Mouse (Mus musculus): Measurements from ENCODE around the gene Sytl3. TPM values are rescaled to one million over a fixed set of nuclear protein-coding genes. Genes with fewer than 3 reads are reported as not detected.

Gene Sytl3
- polyA plus RNA-seq, 1 experiment from 2014 or later, result 0.30 TPM

DNA sequence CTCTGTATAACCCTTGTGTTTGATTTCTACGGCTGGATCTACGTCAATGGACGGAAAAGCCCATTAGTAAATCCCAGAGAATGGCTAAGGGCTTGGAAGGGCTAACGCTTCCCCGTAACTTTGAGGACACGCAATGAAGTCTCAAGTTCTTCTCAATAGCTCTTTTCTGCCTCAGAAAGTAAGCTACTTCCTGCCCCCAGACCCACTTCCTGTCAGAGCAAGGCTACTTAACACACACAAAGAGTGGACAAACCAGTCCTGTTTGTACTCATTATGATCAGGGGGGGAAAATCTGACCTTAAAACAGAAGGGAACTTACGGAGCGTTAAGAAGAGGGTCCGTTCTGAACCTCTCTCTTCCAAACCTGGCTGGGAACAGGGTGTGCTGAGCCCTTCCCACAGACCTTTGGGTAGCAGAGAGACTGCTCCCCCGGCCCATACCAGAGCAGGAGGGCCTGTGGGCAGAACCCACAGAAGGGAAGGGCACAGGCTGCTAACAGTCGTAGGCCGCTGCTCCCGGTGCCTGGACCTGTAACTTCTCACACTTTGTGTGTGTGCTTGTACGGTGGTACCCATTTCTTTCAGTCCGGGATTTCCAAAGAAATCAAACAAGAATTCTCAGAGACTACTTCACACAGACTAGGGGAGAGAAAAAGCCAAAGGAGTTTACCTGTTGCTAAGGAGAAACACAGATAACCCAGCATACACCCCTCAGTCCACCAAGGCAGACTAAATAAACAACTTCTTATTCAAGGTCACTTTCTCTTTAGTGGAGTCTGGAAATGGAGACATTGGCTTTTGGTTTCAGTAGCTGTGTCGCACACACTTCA, 113.0 kb downstream of the Sytl3 start:
- Histone ChIP-seq H3K4me2 (ENCODE audit: low read length) (no peak overlapping the region), H3K36me3 (ENCODE audit: control insufficient read depth, insufficient read depth, low read length) (peaks cover 4% of the 10 kb centered on the region; the same call in 1 of the 2 replicates), H3K9me3 (ENCODE audit: control insufficient read depth, low read length) (no peaks in the 10 kb centered on the region), H3K9ac (ENCODE audit: low read length) (no peak overlapping the region), H3K27ac (replicated peaks in 1 of 2; ENCODE audit: control insufficient read depth in 1 of 2, insufficient read depth in 1 of 2, low read depth in 2 of 2, low read length in 2 of 2) (peak overlapping the region; percentile 25 to 27), H3K4me1 (ENCODE audit: control insufficient read depth in 2 of 2, insufficient read depth in 2 of 2, low read length in 2 of 2) (peaks cover 40 to 82% of the 10 kb centered on the region in 2 experiments), H3K27me3 (ENCODE audit: control insufficient read depth, insufficient read depth, low read length) (no peaks in the 10 kb centered on the region), H3K4me3 (ENCODE audit: control insufficient read depth in 1 of 2, insufficient read depth in 1 of 2, low read depth in 1 of 2, low read length in 2 of 2) (no peak overlapping the region)
- ATAC-seq (ENCODE audit: insufficient number of reproducible peaks, insufficient read depth, low FRiP score, low read depth), result no peak
- WGBS, result 81% methylated on average over 16 of the region's 16 CpGs

DNA sequence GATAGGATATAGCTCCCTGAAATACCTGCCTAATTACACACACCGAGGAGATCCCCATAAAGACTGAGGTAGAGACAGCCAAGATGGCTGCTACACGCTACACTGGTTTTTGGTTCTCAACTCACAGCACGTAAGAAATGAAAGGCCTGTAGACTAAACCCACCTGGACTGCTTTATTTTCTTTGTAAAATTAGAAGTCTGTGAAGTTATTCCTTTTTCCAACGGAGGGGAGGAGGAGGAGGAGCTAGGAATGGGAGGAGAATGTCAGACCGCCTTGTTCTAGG, 113.5 kb downstream of the Sytl3 start:
- no peak overlapping the region for H3K9ac ChIP-seq (ENCODE audit: low read length)
- H3K4me3 ChIP-seq (ENCODE audit: control insufficient read depth in 1 of 2, insufficient read depth in 1 of 2, low read depth in 1 of 2, low read length in 2 of 2), result no peak overlapping the region
- H3K4me1 ChIP-seq (ENCODE audit: control insufficient read depth in 2 of 2, insufficient read depth in 2 of 2, low read length in 2 of 2), result peaks cover 40 to 82% of the 10 kb centered on the region in 2 experiments
- ATAC-seq (ENCODE audit: insufficient number of reproducible peaks, insufficient read depth, low FRiP score, low read depth), result no peak
- 73% methylated on average over 5 of the region's 5 CpGs for WGBS
- no peaks in the 10 kb centered on the region for H3K9me3 ChIP-seq (ENCODE audit: control insufficient read depth, low read length)
- H3K27me3 ChIP-seq (ENCODE audit: control insufficient read depth, insufficient read depth, low read length), result no peaks in the 10 kb centered on the region
- peaks cover 4% of the 10 kb centered on the region; the same call in 1 of the 2 replicates for H3K36me3 ChIP-seq (ENCODE audit: control insufficient read depth, insufficient read depth, low read length)
- no peak overlapping the region for H3K4me2 ChIP-seq (ENCODE audit: low read length)
- peak overlapping the region in 1 of 2 experiments; percentile 25; a peak in 2 of 4 replicates for H3K27ac ChIP-seq (replicated peaks in 1 of 2; ENCODE audit: control insufficient read depth in 1 of 2, insufficient read depth in 1 of 2, low read depth in 2 of 2, low read length in 2 of 2)

DNA sequence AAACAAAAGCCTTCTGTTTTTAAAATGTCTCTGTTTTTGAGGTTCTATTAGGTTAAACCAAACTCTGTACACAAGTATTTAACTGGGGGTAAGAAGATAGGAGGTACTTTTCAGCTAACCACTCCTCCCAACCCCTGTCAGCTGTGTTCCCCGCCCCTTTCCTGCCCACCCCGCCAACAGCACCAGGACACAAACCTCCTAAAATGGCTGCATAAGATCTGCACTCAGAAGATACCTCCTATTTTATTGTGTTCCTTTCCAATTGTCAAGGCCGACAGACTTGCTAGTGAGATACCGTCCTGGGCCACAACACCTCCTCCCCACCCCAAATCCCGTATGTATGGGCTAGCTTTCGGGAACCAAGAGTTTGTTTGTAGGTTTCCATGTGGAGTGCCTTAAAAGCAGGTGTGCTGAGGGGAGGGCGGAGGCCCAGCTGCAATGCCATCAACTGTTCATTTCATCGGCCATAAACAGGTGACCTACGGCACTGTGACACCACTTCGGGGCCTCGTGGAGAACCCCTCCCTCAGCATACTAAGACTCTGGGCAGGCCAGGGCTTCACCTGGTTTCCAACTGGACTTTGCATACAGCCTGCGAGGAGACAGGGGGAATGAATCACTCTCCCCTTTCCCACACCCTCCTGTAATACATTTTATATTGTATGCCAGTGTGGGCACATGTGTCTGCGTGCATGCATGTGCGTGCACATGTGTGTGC, 114.5 kb downstream of the Sytl3 start:
- no peaks in the 10 kb centered on the region for H3K27me3 ChIP-seq (ENCODE audit: control insufficient read depth, insufficient read depth, low read length)
- ATAC-seq (ENCODE audit: insufficient number of reproducible peaks, insufficient read depth, low FRiP score, low read depth), result no peak
- H3K9ac ChIP-seq (ENCODE audit: low read length), result peak overlapping the region; percentile 46; the same call in 1 of the 2 replicates
- H3K36me3 ChIP-seq (ENCODE audit: control insufficient read depth, insufficient read depth, low read length), result peaks cover 4% of the 10 kb centered on the region; the same call in 1 of the 2 replicates
- no peak overlapping the region for H3K4me3 ChIP-seq (ENCODE audit: control insufficient read depth in 1 of 2, insufficient read depth in 1 of 2, low read depth in 1 of 2, low read length in 2 of 2)
- H3K27ac ChIP-seq (replicated peaks in 1 of 2; ENCODE audit: control insufficient read depth in 1 of 2, insufficient read depth in 1 of 2, low read depth in 2 of 2, low read length in 2 of 2), result peak overlapping the region; percentile 22 to 41; a peak in 2 of 4 replicates
- H3K4me1 ChIP-seq (ENCODE audit: control insufficient read depth in 2 of 2, insufficient read depth in 2 of 2, low read length in 2 of 2), result peaks cover 36 to 78% of the 10 kb centered on the region in 2 experiments
- 80% methylated on average over 14 of the region's 14 CpGs for WGBS
- peak overlapping the region; percentile 31 for H3K4me2 ChIP-seq (ENCODE audit: low read length)
- H3K9me3 ChIP-seq (ENCODE audit: control insufficient read depth, low read length), result no peaks in the 10 kb centered on the region

GRCm38 (mm10) chr17:6775221-6775620, 116.3 kb downstream of the Sytl3 start:
- H3K9ac ChIP-seq (ENCODE audit: low read length), result no peak overlapping the region
- H3K4me1 ChIP-seq (ENCODE audit: control insufficient read depth in 2 of 2, insufficient read depth in 2 of 2, low read length in 2 of 2), result peaks cover 32 to 73% of the 10 kb centered on the region in 2 experiments
- H3K36me3 ChIP-seq (ENCODE audit: control insufficient read depth, insufficient read depth, low read length), result peaks cover 4% of the 10 kb centered on the region; the same call in 1 of the 2 replicates
- no peaks in the 10 kb centered on the region for H3K27me3 ChIP-seq (ENCODE audit: control insufficient read depth, insufficient read depth, low read length)
- ATAC-seq (ENCODE audit: insufficient number of reproducible peaks, insufficient read depth, low FRiP score, low read depth), result no peak
- no peak overlapping the region for H3K4me3 ChIP-seq (ENCODE audit: control insufficient read depth in 1 of 2, insufficient read depth in 1 of 2, low read depth in 1 of 2, low read length in 2 of 2)
- H3K27ac ChIP-seq (replicated peaks in 1 of 2; ENCODE audit: control insufficient read depth in 1 of 2, insufficient read depth in 1 of 2, low read depth in 2 of 2, low read length in 2 of 2), result no peak overlapping the region
- H3K9me3 ChIP-seq (ENCODE audit: control insufficient read depth, low read length), result no peaks in the 10 kb centered on the region
- 87% methylated on average over 9 of the region's 9 CpGs for WGBS
- H3K4me2 ChIP-seq (ENCODE audit: low read length), result no peak overlapping the region

DNA sequence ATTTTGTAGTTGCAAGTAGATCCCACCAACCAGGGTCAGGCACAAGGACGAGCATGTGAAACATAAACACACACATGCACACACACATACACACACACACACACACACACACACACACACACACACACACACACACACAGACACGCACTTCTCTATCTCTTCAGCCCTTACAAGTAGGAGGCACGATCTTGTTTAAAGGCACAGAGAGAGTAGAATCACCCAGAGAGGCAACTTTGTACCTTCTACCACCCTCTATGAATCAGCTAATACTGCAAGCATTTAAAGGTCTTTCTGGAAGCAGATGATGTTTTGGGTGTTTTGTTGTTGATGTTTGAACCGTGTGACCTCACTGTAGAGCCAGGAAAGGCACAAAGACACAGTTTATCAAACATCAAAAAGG, 116.8 kb downstream of the Sytl3 start:
- Histone ChIP-seq H3K9me3 (ENCODE audit: control insufficient read depth, low read length) (no peaks in the 10 kb centered on the region), H3K4me1 (ENCODE audit: control insufficient read depth in 2 of 2, insufficient read depth in 2 of 2, low read length in 2 of 2) (peaks cover 33 to 76% of the 10 kb centered on the region in 2 experiments), H3K4me3 (ENCODE audit: control insufficient read depth in 1 of 2, insufficient read depth in 1 of 2, low read depth in 1 of 2, low read length in 2 of 2) (no peak overlapping the region), H3K27me3 (ENCODE audit: control insufficient read depth, insufficient read depth, low read length) (no peaks in the 10 kb centered on the region), H3K4me2 (ENCODE audit: low read length) (no peak overlapping the region), H3K27ac (replicated peaks in 1 of 2; ENCODE audit: control insufficient read depth in 1 of 2, insufficient read depth in 1 of 2, low read depth in 2 of 2, low read length in 2 of 2) (0 out of 4 replicates have a peak overlapping the region, but pooled peaks of 1 of the 2 experiments have one; percentile 19), H3K9ac (ENCODE audit: low read length) (no peak overlapping the region), H3K36me3 (ENCODE audit: control insufficient read depth, insufficient read depth, low read length) (peaks cover 4% of the 10 kb centered on the region; the same call in 1 of the 2 replicates)
- 67% methylated on average over 4 of the region's 4 CpGs for WGBS
- ATAC-seq (ENCODE audit: insufficient number of reproducible peaks, insufficient read depth, low FRiP score, low read depth), result no peak

DNA sequence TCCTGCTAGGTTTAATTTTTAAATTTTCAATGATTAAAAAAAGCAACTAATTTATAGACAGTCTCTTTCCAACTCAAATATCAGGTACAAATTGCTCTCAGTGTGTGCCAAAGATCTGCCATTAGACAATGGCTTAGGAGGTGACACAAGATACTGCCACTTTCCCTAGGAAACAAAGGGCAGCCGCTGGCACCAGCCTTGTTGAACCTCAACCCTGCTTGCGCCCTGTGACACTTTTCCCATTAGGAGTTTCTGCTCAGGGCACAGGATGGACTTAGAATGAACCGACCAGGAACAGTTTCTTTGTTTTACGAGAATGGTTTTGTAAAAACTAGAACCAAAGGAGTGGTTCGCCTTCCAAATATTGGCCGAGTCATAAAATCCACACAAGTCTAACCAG, 117.2 kb downstream of the Sytl3 start:
- H3K4me3 ChIP-seq (ENCODE audit: control insufficient read depth in 1 of 2, insufficient read depth in 1 of 2, low read depth in 1 of 2, low read length in 2 of 2), result no peak overlapping the region
- peaks cover 4% of the 10 kb centered on the region; the same call in 1 of the 2 replicates for H3K36me3 ChIP-seq (ENCODE audit: control insufficient read depth, insufficient read depth, low read length)
- H3K4me1 ChIP-seq (ENCODE audit: control insufficient read depth in 2 of 2, insufficient read depth in 2 of 2, low read length in 2 of 2), result peaks cover 33 to 79% of the 10 kb centered on the region in 2 experiments
- WGBS, result 80% methylated on average over 6 of the region's 6 CpGs
- no peak overlapping the region; the same call in 1 of the 2 replicates for H3K9ac ChIP-seq (ENCODE audit: low read length)
- H3K27me3 ChIP-seq (ENCODE audit: control insufficient read depth, insufficient read depth, low read length), result no peaks in the 10 kb centered on the region
- no peak for ATAC-seq (ENCODE audit: insufficient number of reproducible peaks, insufficient read depth, low FRiP score, low read depth)
- no peak overlapping the region for H3K27ac ChIP-seq (replicated peaks in 1 of 2; ENCODE audit: control insufficient read depth in 1 of 2, insufficient read depth in 1 of 2, low read depth in 2 of 2, low read length in 2 of 2)
- H3K4me2 ChIP-seq (ENCODE audit: low read length), result no peak overlapping the region
- H3K9me3 ChIP-seq (ENCODE audit: control insufficient read depth, low read length), result no peaks in the 10 kb centered on the region

DNA sequence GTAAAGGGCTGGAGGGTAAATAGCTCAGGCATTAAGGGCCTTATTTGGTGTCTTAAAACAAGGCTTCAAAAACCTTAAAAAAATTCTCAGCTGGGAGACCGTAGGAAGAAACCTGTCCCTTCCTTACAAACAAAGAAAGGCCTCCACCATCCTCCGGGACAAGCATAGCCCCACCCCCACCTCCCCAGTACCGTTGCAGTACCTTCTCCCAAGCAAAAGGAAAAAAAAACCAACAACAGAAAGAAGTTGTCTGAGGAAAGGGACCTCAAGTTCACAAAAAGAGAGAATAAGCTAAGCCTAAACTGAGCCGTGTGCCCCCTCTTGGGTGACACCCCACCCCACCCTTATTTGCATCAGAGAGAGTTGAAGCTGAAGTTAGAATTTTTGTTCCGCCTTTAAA, 117.7 kb downstream of the Sytl3 start:
- H3K4me3 ChIP-seq (ENCODE audit: control insufficient read depth in 1 of 2, insufficient read depth in 1 of 2, low read depth in 1 of 2, low read length in 2 of 2), result no peak overlapping the region
- H3K27ac ChIP-seq (replicated peaks in 1 of 2; ENCODE audit: control insufficient read depth in 1 of 2, insufficient read depth in 1 of 2, low read depth in 2 of 2, low read length in 2 of 2), result no peak overlapping the region
- 52% methylated on average over 5 of the region's 5 CpGs for WGBS
- no peak for ATAC-seq (ENCODE audit: insufficient number of reproducible peaks, insufficient read depth, low FRiP score, low read depth)
- H3K4me1 ChIP-seq (ENCODE audit: control insufficient read depth in 2 of 2, insufficient read depth in 2 of 2, low read length in 2 of 2), result peaks cover 31 to 81% of the 10 kb centered on the region in 2 experiments
- H3K4me2 ChIP-seq (ENCODE audit: low read length), result no peak overlapping the region
- H3K9ac ChIP-seq (ENCODE audit: low read length), result peak overlapping the region; percentile 34; the same call in 1 of the 2 replicates
- peaks cover 4% of the 10 kb centered on the region; the same call in 1 of the 2 replicates for H3K36me3 ChIP-seq (ENCODE audit: control insufficient read depth, insufficient read depth, low read length)
- no peaks in the 10 kb centered on the region for H3K9me3 ChIP-seq (ENCODE audit: control insufficient read depth, low read length)
- no peaks in the 10 kb centered on the region for H3K27me3 ChIP-seq (ENCODE audit: control insufficient read depth, insufficient read depth, low read length)
